31 mouse cellular contexts compared by ENCODE assay signal in the genomic region with DNA sequence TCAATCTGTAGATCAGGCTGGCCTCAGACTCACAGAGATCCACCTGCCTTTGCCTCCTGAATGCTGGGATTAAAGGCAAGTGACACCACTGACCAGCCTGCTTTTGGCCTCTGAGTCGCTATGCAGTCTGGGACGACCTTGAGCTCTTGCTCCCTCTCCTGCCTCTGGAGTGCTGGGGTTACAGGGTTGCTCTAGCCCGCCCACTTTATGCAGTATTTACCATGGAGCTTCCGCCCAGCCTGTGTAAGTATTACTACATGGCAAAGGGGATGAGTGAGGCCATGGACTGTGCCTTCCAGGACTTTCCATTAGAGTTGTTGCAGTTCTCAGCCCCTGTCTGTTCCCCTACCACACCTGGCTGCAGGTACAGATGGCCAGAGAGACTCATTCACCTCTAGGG. TPM values are rescaled to one million over a fixed set of nuclear protein-coding genes. Genes with fewer than 3 reads are reported as not detected.
A peak's percentile ranks its signal among the peaks of the same experiment; 100 is the strongest.
DNase-seq lines count a peak whose midpoint lies in the region; ATAC-seq lines count a peak whose summit lies in the region.
"Had no signal": no experiment of that assay in that cellular context is flagged by ENCODE, and none has a peak within 500 bp of the region (broad histone marks: within the 10 kb centered on the region; RNA-seq: fewer than 3 reads in every experiment).

No protein-coding gene starts in this region.

- H3K9me3 ChIP-seq in kidney, embryonic 16.5 days (ENCODE audit: low read length): no peaks in the 10 kb centered on the region
- no peaks in the 10 kb centered on the region for H3K9me3 ChIP-seq in liver, embryonic 13.5 days (replicated peaks)
- H3K9me3 ChIP-seq in liver, embryonic 16.5 days (replicated peaks; ENCODE audit: control insufficient read depth, low read length): no peaks in the 10 kb centered on the region
- H3K9me3 ChIP-seq: embryonic facial prominence, embryonic 12.5 days; embryonic facial prominence, embryonic 15.5 days; forebrain, embryonic 13.5 days; G1E; heart, embryonic 12.5 days; heart, embryonic 15.5 days; hindbrain, embryonic 10.5 days had no signal

- DNase-seq in kidney, adult 9 months: no peak
- DNase-seq in liver, embryonic 13.5 days: no peak
- no peak for DNase-seq in gastrocnemius, adult 18-20 months (ENCODE audit: low spot score)
- DNase-seq in testis, postnatal 14 days (ENCODE audit: low spot score): no peak
- DNase-seq: adrenal gland, postnatal 10 days; B cell, adult 2 months; cerebellum, adult 11 months; cerebellum, adult 2 months; cerebellum, adult 9-11 months; cerebellum, postnatal 25 days; gastrocnemius, postnatal 25 days; heart, adult 18-20 months; heart, postnatal 10 days; heart, postnatal 36 days had no signal

- no peak overlapping the region for H3K4me3 ChIP-seq in kidney, embryonic 16.5 days (ENCODE audit: low read length)
- H3K4me3 ChIP-seq in liver, embryonic 13.5 days (replicated peaks): no peak overlapping the region
- H3K4me3 ChIP-seq in liver, embryonic 16.5 days (ENCODE audit: low read depth, low read length): no peak overlapping the region
- H3K4me3 ChIP-seq: embryonic facial prominence, embryonic 12.5 days; embryonic facial prominence, embryonic 15.5 days; forebrain, embryonic 13.5 days; heart, embryonic 12.5 days; heart, embryonic 15.5 days; hindbrain, embryonic 10.5 days had no signal

- 85% methylated on average over 4 of the region's 4 CpGs for WGBS in kidney, embryonic 16.5 days
- 57% methylated on average over 4 of the region's 4 CpGs for WGBS in liver, embryonic 13.5 days (ENCODE audit: insufficient replicate concordance)
- WGBS in liver, embryonic 16.5 days (ENCODE audit: insufficient replicate concordance): 55% methylated on average over 4 of the region's 4 CpGs

- H3K27me3 ChIP-seq in kidney, embryonic 16.5 days (ENCODE audit: insufficient read depth, low read length): no peaks in the 10 kb centered on the region
- no peaks in the 10 kb centered on the region for H3K27me3 ChIP-seq in liver, embryonic 13.5 days
- H3K27me3 ChIP-seq in liver, embryonic 16.5 days (ENCODE audit: control insufficient read depth, insufficient read depth, low read depth, low read length): no peaks in the 10 kb centered on the region
- H3K27me3 ChIP-seq: embryonic facial prominence, embryonic 12.5 days; embryonic facial prominence, embryonic 15.5 days; forebrain, embryonic 13.5 days; heart, embryonic 12.5 days; heart, embryonic 15.5 days; Patski had no signal

- no peak overlapping the region for H3K4me2 ChIP-seq in kidney, embryonic 16.5 days (replicated peaks; ENCODE audit: low read depth, low read length)
- no peak overlapping the region for H3K4me2 ChIP-seq in liver, embryonic 13.5 days
- no peak overlapping the region for H3K4me2 ChIP-seq in liver, embryonic 16.5 days (ENCODE audit: low read depth, low read length)
- H3K4me2 ChIP-seq: embryonic facial prominence, embryonic 12.5 days; embryonic facial prominence, embryonic 15.5 days; forebrain, embryonic 13.5 days; heart, embryonic 12.5 days; heart, embryonic 15.5 days; hindbrain, embryonic 14.5 days had no signal

- no peak overlapping the region for H3K9ac ChIP-seq in kidney, embryonic 16.5 days (replicated peaks; ENCODE audit: low read length)
- H3K9ac ChIP-seq in liver, embryonic 13.5 days: no peak overlapping the region
- H3K9ac ChIP-seq in liver, embryonic 16.5 days (ENCODE audit: low read depth, low read length): no peak overlapping the region
- H3K9ac ChIP-seq: embryonic facial prominence, embryonic 12.5 days; embryonic facial prominence, embryonic 15.5 days; forebrain, embryonic 13.5 days; heart, embryonic 12.5 days; heart, embryonic 15.5 days; hindbrain, embryonic 14.5 days had no signal

- H3K27ac ChIP-seq in kidney, embryonic 16.5 days (ENCODE audit: low read length): no peak overlapping the region
- H3K27ac ChIP-seq in liver, embryonic 13.5 days: no peak overlapping the region
- H3K27ac ChIP-seq in liver, embryonic 16.5 days (ENCODE audit: low read length): no peak overlapping the region
- H3K27ac ChIP-seq: embryonic facial prominence, embryonic 12.5 days; embryonic facial prominence, embryonic 15.5 days; forebrain, embryonic 13.5 days; heart, embryonic 15.5 days; hindbrain, embryonic 10.5 days; hindbrain, embryonic 14.5 days; hindbrain, postnatal 0 days had no signal

- ATAC-seq in kidney, embryonic 16.5 days (ENCODE audit: low FRiP score, low TSS enrichment): peak; percentile 27; the same call in 1 of the 2 replicates
- ATAC-seq in liver, embryonic 13.5 days (ENCODE audit: low read depth): peak; percentile 78
- peak; percentile 93 for ATAC-seq in liver, embryonic 16.5 days (ENCODE audit: low read depth)
- ATAC-seq: forebrain, embryonic 13.5 days; forebrain, embryonic 16.5 days; hindbrain, postnatal 0 days; inflammation-experienced regulatory T-cells, adult 6 months; Patski had no signal

- no peaks in the 10 kb centered on the region for H3K4me1 ChIP-seq in kidney, embryonic 16.5 days (ENCODE audit: insufficient read depth, low read length)
- H3K4me1 ChIP-seq in liver, embryonic 13.5 days (replicated peaks): 0 out of 2 replicates have a peak, but pooled peaks cover 3% of the 10 kb centered on the region
- no peaks in the 10 kb centered on the region; the same call in 1 of the 2 replicates for H3K4me1 ChIP-seq in liver, embryonic 16.5 days (ENCODE audit: control insufficient read depth, low read depth, low read length)
- H3K4me1 ChIP-seq: embryonic facial prominence, embryonic 12.5 days; embryonic facial prominence, embryonic 15.5 days; forebrain, embryonic 13.5 days; heart, embryonic 12.5 days; heart, embryonic 15.5 days; hindbrain, embryonic 10.5 days had no signal

- no peaks in the 10 kb centered on the region for H3K36me3 ChIP-seq in kidney, embryonic 16.5 days (ENCODE audit: insufficient read depth, low read length)
- no peaks in the 10 kb centered on the region for H3K36me3 ChIP-seq in liver, embryonic 13.5 days
- no peaks in the 10 kb centered on the region for H3K36me3 ChIP-seq in liver, embryonic 16.5 days (ENCODE audit: control insufficient read depth, insufficient read depth)
- H3K36me3 ChIP-seq: embryonic facial prominence, embryonic 12.5 days; embryonic facial prominence, embryonic 15.5 days; G1E; heart, embryonic 12.5 days; heart, embryonic 15.5 days; hindbrain, embryonic 10.5 days had no signal

RNA-seq across cellular contexts. Expression of gene Neu2, which starts 22.7 kb away (rescaled TPM):
- 0.84 and 1.2 TPM in 2 replicates for polyA plus RNA-seq in kidney, embryonic 16.5 days (2015; fragmentation: Nextera tagmentation; extraction: Ambion mirVana)
- 0.38 and 0.75 TPM in 2 replicates for polyA plus RNA-seq in liver, embryonic 13.5 days (2015; fragmentation: Nextera tagmentation; extraction: Ambion mirVana)
- polyA plus RNA-seq in liver, embryonic 16.5 days (2015; fragmentation: Nextera tagmentation; extraction: Ambion mirVana): 0.65 and 0.69 TPM in 2 replicates
- total RNA-seq in gastrocnemius, adult 18-20 months (2021): 10 to 100 TPM; 16.8 to 19.4 TPM
- total RNA-seq: adrenal gland, adult 18-20 months; CH12.LX; common myeloid progenitor, adult 5-6 weeks; heart, adult 18-20 months; heart, postnatal 10 days; heart, postnatal 36 days had no signal
- polyA plus RNA-seq: embryonic facial prominence, embryonic 12.5 days; forebrain, embryonic 13.5 days; G1E; heart, embryonic 12.5 days; hindbrain, embryonic 10.5 days; inflammation-experienced regulatory T-cells, adult 6 months had no signal

RNA-seq across cellular contexts. Expression of gene Ngef, which starts 41.3 kb away (rescaled TPM):
- polyA plus RNA-seq in kidney, embryonic 16.5 days (2015; fragmentation: Nextera tagmentation; extraction: Ambion mirVana): 2.0 and 2.7 TPM in 2 replicates
- polyA plus RNA-seq in liver, embryonic 13.5 days (2015; fragmentation: Nextera tagmentation; extraction: Ambion mirVana): 3.8 and 4.1 TPM in 2 replicates
- polyA plus RNA-seq in liver, embryonic 16.5 days (2015; fragmentation: Nextera tagmentation; extraction: Ambion mirVana): 8.6 and 10.3 TPM in 2 replicates
- under 1 TPM in 1 of 2 experiments, not detected in 1; 0.09 TPM for total RNA-seq in gastrocnemius, adult 18-20 months (2021)
- total RNA-seq: CH12.LX; common myeloid progenitor, adult 5-6 weeks had no signal
- polyA plus RNA-seq: G1E; inflammation-experienced regulatory T-cells, adult 6 months had no signal

Comparison
In these comparisons a context has a peak if more than half of its experiments do, and no peak if none do; other contexts are left out.
1. ATAC-seq: peak in every context shown above with its lines; median percentile 93 in liver, embryonic 16.5 days; 78 in liver, embryonic 13.5 days; 27 in kidney, embryonic 16.5 days.